Mouse (Mus musculus) kidney, postnatal 10 days (tissue): ENCODE data around the gene Ogfod1.

ENCODE experiments used
- DNase-seq: peaks from one replicate; pipeline ENCODE4 v3.0.0; 2021; ENCODE audit warnings: mixed read lengths

Ogfod1 gene

GRCm38 (mm10) chr8:94076461-94077192 is 39.6 kb downstream of the Ogfod1 start:
- DNase-seq: no peak

GRCm38 (mm10) chr8:94087964-94088363 is 51.0 kb downstream of the Ogfod1 start:
- no peak for DNase-seq

GRCm38 (mm10) chr8:94089715-94090114 is 52.7 kb downstream of the Ogfod1 start:
- DNase-seq: no peak

GRCm38 (mm10) chr8:94092848-94093247 is 55.9 kb downstream of the Ogfod1 start:
- no peak for DNase-seq

GRCm38 (mm10) chr8:94094281-94094680 is 57.3 kb downstream of the Ogfod1 start:
- no peak for DNase-seq

GRCm38 (mm10) chr8:94098081-94098974 is 61.3 kb downstream of the Ogfod1 start, which contains the start of gene Bbs2:
Gene Bbs2, minus strand, starts transcription at chr8:94098928.
- DNase-seq: peak; percentile 100

- no peak for DNase-seq
Observed at GRCm38 (mm10) chr8:94098996-94099395, 62.0 kb downstream of the Ogfod1 start.

- peak; percentile 46 for DNase-seq
Observed at GRCm38 (mm10) chr8:94104146-94104545, 67.1 kb downstream of the Ogfod1 start.

- peak; percentile 57 for DNase-seq
Observed at GRCm38 (mm10) chr8:94107871-94108270, 70.9 kb downstream of the Ogfod1 start.

GRCm38 (mm10) chr8:94109396-94109795 is 72.4 kb downstream of the Ogfod1 start:
- DNase-seq: no peak

- no peak for DNase-seq
Observed at GRCm38 (mm10) chr8:94109835-94110234, 72.8 kb downstream of the Ogfod1 start.

- no peak for DNase-seq
Observed at GRCm38 (mm10) chr8:94110526-94111177, 73.7 kb downstream of the Ogfod1 start.

- DNase-seq: no peak
Observed at GRCm38 (mm10) chr8:94113435-94113834, 76.4 kb downstream of the Ogfod1 start.

- DNase-seq: no peak
Observed at GRCm38 (mm10) chr8:94113972-94114371, 77.0 kb downstream of the Ogfod1 start.
